20 mouse cellular contexts compared by ENCODE assay signal in the genomic region with DNA sequence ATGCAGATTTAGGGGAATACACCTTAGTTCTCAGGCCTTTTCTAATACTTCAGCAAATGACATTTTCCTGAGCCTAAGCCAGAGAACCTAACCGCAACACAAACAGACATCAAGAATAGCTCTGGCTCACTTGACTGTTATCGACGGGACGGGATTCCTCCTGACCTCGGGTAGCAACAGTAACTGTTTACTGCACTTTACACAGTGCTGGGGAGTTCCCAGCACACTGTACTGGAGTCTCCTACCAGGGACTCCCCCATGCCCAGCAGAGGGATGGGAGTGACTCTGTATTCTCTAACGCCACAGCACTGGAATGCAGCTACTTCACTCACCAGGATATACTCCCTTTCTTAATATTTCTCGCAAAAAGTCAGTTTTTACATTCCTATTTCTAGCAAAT.
DNase-seq lines count a peak whose midpoint lies in the region; ATAC-seq and TF ChIP-seq lines count a peak whose summit lies in the region.
"Had no signal": no experiment of that assay in that cellular context is flagged by ENCODE, and none has a peak within 500 bp of the region (broad histone marks: within the 10 kb centered on the region; RNA-seq: fewer than 3 reads in every experiment).

No protein-coding gene starts in this region.

- H3K9me3 ChIP-seq in heart, embryonic 10.5 days = no peaks in the 10 kb centered on the region
- H3K9me3 ChIP-seq: embryonic facial prominence, embryonic 15.5 days; forebrain, embryonic 12.5 days; hindbrain, embryonic 12.5 days; megakaryocyte, embryonic 14.5 days had no signal

- no peaks in the 10 kb centered on the region for H3K27me3 ChIP-seq in heart, embryonic 10.5 days (ENCODE audit: insufficient read depth, poor library complexity, severe bottlenecking)
- H3K27me3 ChIP-seq: embryonic facial prominence, embryonic 15.5 days; forebrain, embryonic 12.5 days; hindbrain, embryonic 12.5 days; megakaryocyte, embryonic 14.5 days had no signal

- peak; percentile 58 for DNase-seq in gastrocnemius, adult 2 months
- no peak for DNase-seq in gastrocnemius, postnatal 4 days (ENCODE audit: low spot score in 2 of 2)
- peak; percentile 50 for DNase-seq in fibroblast of lung, adult 2 months (ENCODE audit: low read depth)
- DNase-seq in heart, embryonic 10.5 days (ENCODE audit: low spot score) = peak; percentile 88
- DNase-seq in heart, postnatal 10 days = peak; percentile 62 to 68
- DNase-seq in retina, embryonic 14.5 days (ENCODE audit: low spot score) = no peak
- no peak for DNase-seq in right cerebral cortex, postnatal 14 days
- DNase-seq: adrenal gland, adult 2 months; cerebellum, postnatal 10 days; embryo, embryonic 11 days; layer of hippocampus, postnatal 36 days; left cerebral cortex, postnatal 4 days; lung, adult 2 months had no signal

- no peak; the same call in 1 of the 2 replicates for TF ChIP-seq CTCF in gastrocnemius, adult 2 months (IDR thresholded peaks at IDR 0.05)

- peaks cover 21% of the 10 kb centered on the region for H3K4me1 ChIP-seq in heart, embryonic 10.5 days
- H3K4me1 ChIP-seq: embryonic facial prominence, embryonic 15.5 days; forebrain, embryonic 12.5 days; hindbrain, embryonic 12.5 days; megakaryocyte, embryonic 14.5 days had no signal

- peak overlapping the region; percentile 69 for H3K4me3 ChIP-seq in gastrocnemius, adult 2 months
- H3K4me3 ChIP-seq in heart, embryonic 10.5 days = peak overlapping the region; percentile 45
- H3K4me3 ChIP-seq: embryonic facial prominence, embryonic 15.5 days; forebrain, embryonic 12.5 days; hindbrain, embryonic 12.5 days; megakaryocyte, embryonic 14.5 days had no signal

- intact Hi-C loops in gastrocnemius, adult 2 months (cut with DNase I) = no loop called here
- intact Hi-C loops in heart, postnatal 10 days (cut with DNase I) = no loop called here

- H3K27ac ChIP-seq in gastrocnemius, adult 2 months = peak overlapping the region; percentile 88
- peak overlapping the region; percentile 26; the same call in 1 of the 2 replicates for H3K27ac ChIP-seq in heart, embryonic 10.5 days
- H3K27ac ChIP-seq: embryonic facial prominence, embryonic 15.5 days; forebrain, embryonic 12.5 days; hindbrain, embryonic 12.5 days had no signal

- 30% methylated on average over 7 of the region's 7 CpGs for WGBS in heart, embryonic 10.5 days

- no peaks in the 10 kb centered on the region for H3K36me3 ChIP-seq in heart, embryonic 10.5 days
- H3K36me3 ChIP-seq: embryonic facial prominence, embryonic 15.5 days; forebrain, embryonic 12.5 days; hindbrain, embryonic 12.5 days had no signal

- ATAC-seq in inflammation-experienced regulatory T-cells, adult 6 months = no peak
- ATAC-seq: intestine, postnatal 0 days; midbrain, embryonic 16.5 days had no signal

Comparison
In these comparisons a context has a peak if more than half of its experiments do, and no peak if none do; other contexts are left out.
1. DNase-seq: peak in gastrocnemius, adult 2 months (single experiment), fibroblast of lung, adult 2 months (single experiment), heart, embryonic 10.5 days (single experiment) and heart, postnatal 10 days (2 of 2); none in gastrocnemius, postnatal 4 days (0 of 2), retina, embryonic 14.5 days (single experiment) and right cerebral cortex, postnatal 14 days (single experiment).